Mouse (Mus musculus) kidney, embryonic 14.5 days (tissue): ENCODE data around the gene Cbll1. TPM values are rescaled to one million over a fixed set of nuclear protein-coding genes. Genes with fewer than 3 reads are reported as not detected.

Source experiments
- ATAC-seq: fragments of 200-750 bp; cut with Nextera tagmentation; 2 replicates; pipeline ENCODE4 v1.8.0; 2017; ENCODE audit warnings: moderate number of reproducible peaks, mild to moderate bottlenecking, moderate TSS enrichment, moderate library complexity; ENCODE audit not compliant: low FRiP score, low TSS enrichment
- H3K27ac ChIP-seq: fragments of 300-500 bp; sonication (generic); 2 replicates; pipeline ENCODE4 v1.5.1; 2014; ENCODE audit warnings: low read depth, mild to moderate bottlenecking, low read length, moderate library complexity, mixed read lengths
- H3K27me3 ChIP-seq: fragments of 300-500 bp; sonication (generic); 2 replicates; pipeline ENCODE4 v1.6.1; 2014; ENCODE audit warnings: mild to moderate bottlenecking, low read length; ENCODE audit not compliant: control insufficient read depth, insufficient read depth
- H3K36me3 ChIP-seq: fragments of 300-500 bp; sonication (generic); 2 replicates; pipeline ENCODE4 v1.6.1; 2014; ENCODE audit warnings: low read length, mixed read lengths; ENCODE audit not compliant: control insufficient read depth, insufficient read depth
- H3K4me1 ChIP-seq: fragments of 300-500 bp; sonication (generic); 2 replicates; pipeline ENCODE4 v1.6.1; 2014; ENCODE audit warnings: low read length, mixed read lengths; ENCODE audit not compliant: control insufficient read depth, insufficient read depth
- H3K4me2 ChIP-seq: fragments of 300-500 bp; sonication (generic); replicated peaks from 2 replicates; pipeline ENCODE4 v1.6.1; 2014; ENCODE audit warnings: low read depth, mild to moderate bottlenecking, low read length
- H3K4me3 ChIP-seq: fragments of 300-500 bp; sonication (generic); 2 replicates; pipeline ENCODE4 v1.5.1; 2014; ENCODE audit warnings: mild to moderate bottlenecking, low read length
- H3K9ac ChIP-seq: fragments of 300-500 bp; sonication (generic); 2 replicates; pipeline ENCODE4 v1.6.1; 2014; ENCODE audit warnings: low read depth, mild to moderate bottlenecking, low read length, moderate library complexity
- H3K9me3 ChIP-seq: fragments of 300-500 bp; sonication (generic); 2 replicates; pipeline ENCODE4 v1.6.1; 2016; ENCODE audit warnings: low read length; ENCODE audit not compliant: control insufficient read depth
- WGBS: fragments of 180-500 bp; shearing (Covaris S2); extraction: QIAGEN DNeasy Blood & Tissue Kit; methylation state at CpG from one replicate; pipeline ENCODE4 v1.1.7; 2014; 5-methylcytosine and 5-hydroxymethylcytosine counted together
- polyA plus RNA-seq: library from polyadenylated mRNA; unstranded; fragments of >200 nt; fragmentation: Nextera tagmentation; extraction: Ambion mirVana; gene quantifications from 2 replicates; pipeline ENCODE4 v1.2.1, GENCODE M21; 2014

The Cbll1 gene
- polyA plus RNA-seq, 1 experiment from 2014 or later = 26.1 TPM

GRCm38 (mm10) chr12:31532054-31532453, 32.6 kb upstream of the Cbll1 start:
- WGBS = 74% methylated on average over 14 of the region's 14 CpGs
- no peaks in the 10 kb centered on the region for H3K27me3 ChIP-seq
- H3K9ac ChIP-seq = no peak overlapping the region
- no peak for ATAC-seq
- H3K4me2 ChIP-seq = no peak overlapping the region
- H3K4me1 ChIP-seq = peaks cover 4% of the 10 kb centered on the region; the same call in 1 of the 2 replicates
- H3K9me3 ChIP-seq = no peaks in the 10 kb centered on the region
- no peak overlapping the region for H3K4me3 ChIP-seq
- H3K27ac ChIP-seq = no peak overlapping the region
- H3K36me3 ChIP-seq = no peaks in the 10 kb centered on the region

DNA sequence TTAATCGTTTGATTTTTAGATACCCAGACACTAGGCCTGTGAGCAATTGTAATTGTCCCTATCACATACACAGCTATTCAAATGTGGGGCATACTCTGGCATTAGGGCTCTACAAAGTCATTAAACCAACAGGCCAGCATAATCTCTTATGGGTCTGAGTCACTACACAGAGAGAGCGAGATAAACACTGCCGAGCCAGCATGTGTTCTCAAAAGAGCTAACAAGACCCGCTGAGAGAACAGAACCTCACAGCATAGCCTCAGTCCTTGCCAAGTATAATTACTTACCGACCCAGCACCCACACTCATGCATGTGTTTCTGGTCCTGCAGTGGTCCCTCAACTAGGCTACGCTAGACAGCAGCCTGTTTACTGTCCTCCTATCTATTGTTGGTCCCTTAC, 28.0 kb upstream of the Cbll1 start:
- 73% methylated on average over 6 of the region's 6 CpGs for WGBS
- no peak overlapping the region for H3K9ac ChIP-seq
- no peak for ATAC-seq
- H3K9me3 ChIP-seq = no peaks in the 10 kb centered on the region
- H3K4me1 ChIP-seq = no peaks in the 10 kb centered on the region
- no peak overlapping the region for H3K4me2 ChIP-seq
- H3K4me3 ChIP-seq = no peak overlapping the region
- H3K27ac ChIP-seq = no peak overlapping the region
- no peaks in the 10 kb centered on the region for H3K36me3 ChIP-seq
- no peaks in the 10 kb centered on the region for H3K27me3 ChIP-seq

DNA sequence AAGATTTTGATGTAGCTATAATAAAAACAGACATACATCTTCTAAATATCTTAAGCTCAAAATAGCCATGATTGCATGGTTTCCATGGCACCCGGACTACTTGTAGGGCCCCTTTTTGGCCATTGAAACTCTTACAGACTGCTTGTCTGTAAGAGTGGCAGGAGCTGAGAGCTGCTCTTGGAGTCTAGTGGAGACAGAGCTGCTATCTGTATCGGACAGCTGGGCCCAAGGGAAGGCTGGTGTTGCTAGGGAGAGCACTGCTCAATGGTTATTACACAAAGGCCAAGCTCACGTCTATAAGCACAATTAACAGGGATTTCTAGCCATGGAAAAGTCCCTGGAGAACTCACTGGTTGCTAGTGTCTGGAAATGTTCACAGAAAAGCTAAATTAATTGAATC, 22.0 kb upstream of the Cbll1 start:
- H3K4me2 ChIP-seq = no peak overlapping the region
- H3K36me3 ChIP-seq = no peaks in the 10 kb centered on the region
- H3K9me3 ChIP-seq = no peaks in the 10 kb centered on the region
- no peak overlapping the region for H3K27ac ChIP-seq
- no peak overlapping the region for H3K9ac ChIP-seq
- no peak for ATAC-seq
- H3K4me3 ChIP-seq = no peak overlapping the region
- H3K27me3 ChIP-seq = no peaks in the 10 kb centered on the region
- 87% methylated on average over 3 of the region's 3 CpGs for WGBS
- H3K4me1 ChIP-seq = no peaks in the 10 kb centered on the region

DNA sequence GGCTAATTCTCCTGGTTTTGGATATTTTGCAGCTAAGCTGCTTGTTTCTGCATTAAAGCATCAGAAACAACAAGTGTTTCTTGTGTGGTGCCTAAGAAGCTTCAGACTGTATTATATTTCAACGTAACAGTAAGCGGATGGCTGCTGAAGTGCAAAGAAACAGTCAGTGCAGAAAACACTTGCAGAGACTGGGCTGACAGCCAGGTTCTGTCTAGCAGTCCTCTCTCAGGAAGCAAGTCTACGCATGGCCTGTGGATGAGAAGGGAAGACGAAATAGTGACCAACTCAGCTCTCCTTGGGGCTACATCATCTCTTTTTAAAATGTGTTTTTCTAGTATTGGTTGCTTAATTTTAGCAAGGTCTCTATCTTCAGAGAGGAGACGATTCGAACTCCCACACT, 20.7 kb upstream of the Cbll1 start:
- Histone ChIP-seq H3K36me3 (no peaks in the 10 kb centered on the region), H3K4me1 (no peaks in the 10 kb centered on the region), H3K27me3 (no peaks in the 10 kb centered on the region), H3K4me3 (no peak overlapping the region), H3K27ac (no peak overlapping the region), H3K9ac (no peak overlapping the region), H3K9me3 (no peaks in the 10 kb centered on the region), H3K4me2 (no peak overlapping the region)
- 85% methylated on average over 6 of the region's 6 CpGs for WGBS
- no peak for ATAC-seq

DNA sequence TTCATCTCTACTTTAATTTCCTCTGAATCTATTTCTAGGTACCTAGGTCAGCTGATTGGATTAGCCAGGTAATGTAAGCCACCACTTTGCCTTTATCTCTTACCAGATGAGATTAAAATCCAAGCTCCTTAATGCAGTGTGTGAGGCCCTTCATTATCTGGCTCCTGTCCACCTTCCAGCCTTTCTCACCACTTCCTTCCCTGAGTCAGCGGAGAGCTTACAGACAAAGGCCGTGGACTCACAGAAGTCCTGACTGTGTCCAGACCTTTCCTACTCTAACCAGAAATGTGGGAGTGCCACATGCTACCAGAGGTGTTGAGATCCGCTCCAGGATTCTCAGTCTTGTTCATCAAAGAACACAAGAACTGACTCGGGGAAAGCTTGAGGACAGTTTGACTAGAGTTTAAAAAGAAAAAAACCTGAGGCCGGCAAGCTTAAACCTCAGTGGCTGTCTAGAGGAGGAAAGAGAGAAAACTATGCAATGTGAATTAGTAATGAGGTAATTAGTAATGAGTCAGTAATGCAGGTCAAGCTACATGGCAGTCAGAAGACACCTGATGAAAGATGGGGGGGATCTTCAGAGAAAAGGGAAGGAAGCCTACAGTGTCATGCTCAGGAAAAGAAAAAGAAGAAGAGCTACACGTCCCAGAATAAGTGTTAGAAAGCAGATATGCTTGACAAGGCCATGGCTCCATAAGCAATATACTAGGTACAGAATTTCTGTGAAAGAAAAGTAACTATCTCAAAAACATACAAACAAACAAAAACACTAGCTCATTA, 14.5 kb upstream of the Cbll1 start:
- no peak for ATAC-seq
- H3K4me3 ChIP-seq = no peak overlapping the region
- WGBS = 74% methylated on average over 6 of the region's 6 CpGs
- H3K36me3 ChIP-seq = no peaks in the 10 kb centered on the region
- H3K27ac ChIP-seq = no peak overlapping the region
- H3K27me3 ChIP-seq = no peaks in the 10 kb centered on the region
- no peak overlapping the region for H3K4me2 ChIP-seq
- no peak overlapping the region for H3K9ac ChIP-seq
- no peaks in the 10 kb centered on the region for H3K4me1 ChIP-seq
- H3K9me3 ChIP-seq = no peaks in the 10 kb centered on the region

GRCm38 (mm10) chr12:31512634-31513411, 13.4 kb upstream of the Cbll1 start:
- Histone ChIP-seq H3K9me3 (no peaks in the 10 kb centered on the region), H3K36me3 (no peaks in the 10 kb centered on the region), H3K4me1 (no peaks in the 10 kb centered on the region), H3K4me2 (no peak overlapping the region), H3K27me3 (no peaks in the 10 kb centered on the region), H3K27ac (no peak overlapping the region), H3K4me3 (no peak overlapping the region), H3K9ac (no peak overlapping the region)
- ATAC-seq = no peak
- WGBS = 86% methylated on average over 14 of the region's 14 CpGs

DNA sequence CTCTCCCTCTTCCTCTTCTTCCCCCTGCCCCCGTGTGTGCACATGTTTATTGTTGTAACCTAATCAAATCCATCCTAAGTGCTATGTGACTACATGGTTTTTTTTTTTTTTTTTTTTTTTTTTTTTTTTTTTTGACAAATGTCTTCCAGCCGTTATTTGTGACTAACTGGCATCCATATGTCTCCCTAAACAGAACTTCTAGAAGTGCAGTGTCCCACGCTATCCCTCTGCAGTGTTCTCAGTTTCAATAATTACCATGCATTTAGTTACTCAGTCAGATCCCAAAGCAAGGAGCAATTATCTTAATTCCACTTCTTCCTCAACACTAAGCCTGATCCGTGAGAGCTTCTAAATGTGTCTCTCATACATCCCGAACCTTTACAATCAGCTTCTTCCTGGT, 11.8 kb upstream of the Cbll1 start:
- no peak overlapping the region for H3K27ac ChIP-seq
- H3K4me3 ChIP-seq = no peak overlapping the region
- WGBS = 69% methylated on average over 5 of the region's 5 CpGs

GRCm38 (mm10) chr12:31508496-31508895, 9.1 kb upstream of the Cbll1 start:
- Histone ChIP-seq H3K9me3 (no peaks in the 10 kb centered on the region), H3K4me2 (no peak overlapping the region), H3K9ac (no peak overlapping the region), H3K4me3 (no peak overlapping the region), H3K36me3 (no peaks in the 10 kb centered on the region), H3K27ac (no peak overlapping the region), H3K27me3 (no peaks in the 10 kb centered on the region), H3K4me1 (no peaks in the 10 kb centered on the region)
- ATAC-seq = no peak
- WGBS = 85% methylated on average over 6 of the region's 6 CpGs

More for the DNA sequence above, 11.8 kb upstream of the Cbll1 start:
- Histone ChIP-seq H3K9me3 (no peaks in the 10 kb centered on the region), H3K36me3 (no peaks in the 10 kb centered on the region), H3K27me3 (no peaks in the 10 kb centered on the region), H3K4me1 (no peaks in the 10 kb centered on the region), H3K9ac (no peak overlapping the region), H3K4me2 (no peak overlapping the region)
- no peak for ATAC-seq

DNA sequence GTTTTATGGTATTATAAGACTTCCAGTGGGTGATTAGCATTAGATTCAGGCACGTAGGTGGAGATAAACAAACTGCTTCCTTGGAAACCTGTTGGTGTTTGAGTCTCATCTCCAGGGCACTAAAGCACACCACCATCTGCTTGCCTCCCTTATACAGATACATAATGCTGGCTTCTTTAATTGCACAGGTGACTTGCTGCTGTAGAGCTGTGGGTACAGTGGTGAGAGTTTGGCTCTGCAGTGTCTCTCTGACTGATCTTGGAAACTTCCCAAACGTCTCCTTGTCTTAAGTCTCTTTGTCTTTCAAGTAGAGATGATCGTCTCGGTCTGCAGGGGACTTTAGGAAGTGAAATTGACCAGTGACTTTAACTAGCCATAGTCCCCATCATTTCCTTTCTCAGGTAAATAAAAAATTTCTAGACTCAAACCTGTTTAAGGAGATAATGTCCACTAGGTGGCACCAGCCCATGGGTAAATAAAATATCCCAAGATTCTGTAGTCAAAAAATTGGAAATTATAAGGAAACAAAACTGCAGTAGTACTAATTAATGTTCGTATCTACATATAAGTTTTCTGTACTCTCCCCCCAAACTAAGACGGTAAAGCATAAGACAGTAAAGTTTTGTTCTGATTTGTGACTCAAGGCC, 8.4 kb upstream of the Cbll1 start:
- H3K27ac ChIP-seq = no peak overlapping the region
- no peak overlapping the region for H3K4me3 ChIP-seq
- ATAC-seq = no peak
- 39% methylated on average over 6 of the region's 6 CpGs for WGBS
- no peak overlapping the region for H3K9ac ChIP-seq
- H3K36me3 ChIP-seq = no peaks in the 10 kb centered on the region
- H3K4me2 ChIP-seq = no peak overlapping the region
- no peaks in the 10 kb centered on the region for H3K27me3 ChIP-seq
- no peaks in the 10 kb centered on the region for H3K4me1 ChIP-seq
- no peaks in the 10 kb centered on the region for H3K9me3 ChIP-seq
